Mouse (Mus musculus) embryonic stem cell, embryonic (primary cell): ENCODE measurements around the gene Camk1g.

Experiments
- CTCF ChIA-PET, 4 experiments: fragments of 300-600 bp in 2 of 4; fragments of 350-600 bp in 2 of 4; sonication (Branson Sonifier 250); formaldehyde crosslinking; loops; one replicate each; lab custom pipeline; 2022; ENCODE audit warnings: inconsistent platforms in 2 of 4; lab: Charles Lee
- POLR2A ChIA-PET, 4 experiments: fragments of 300-600 bp in 2 of 4; fragments of 350-600 bp in 2 of 4; sonication (Branson Sonifier 250); formaldehyde crosslinking; loops; one replicate each; lab custom pipeline; 2022; ENCODE audit warnings: antibody characterized with exemption in 4 of 4, inconsistent platforms in 1 of 4; lab: Charles Lee

Camk1g gene

DNA sequence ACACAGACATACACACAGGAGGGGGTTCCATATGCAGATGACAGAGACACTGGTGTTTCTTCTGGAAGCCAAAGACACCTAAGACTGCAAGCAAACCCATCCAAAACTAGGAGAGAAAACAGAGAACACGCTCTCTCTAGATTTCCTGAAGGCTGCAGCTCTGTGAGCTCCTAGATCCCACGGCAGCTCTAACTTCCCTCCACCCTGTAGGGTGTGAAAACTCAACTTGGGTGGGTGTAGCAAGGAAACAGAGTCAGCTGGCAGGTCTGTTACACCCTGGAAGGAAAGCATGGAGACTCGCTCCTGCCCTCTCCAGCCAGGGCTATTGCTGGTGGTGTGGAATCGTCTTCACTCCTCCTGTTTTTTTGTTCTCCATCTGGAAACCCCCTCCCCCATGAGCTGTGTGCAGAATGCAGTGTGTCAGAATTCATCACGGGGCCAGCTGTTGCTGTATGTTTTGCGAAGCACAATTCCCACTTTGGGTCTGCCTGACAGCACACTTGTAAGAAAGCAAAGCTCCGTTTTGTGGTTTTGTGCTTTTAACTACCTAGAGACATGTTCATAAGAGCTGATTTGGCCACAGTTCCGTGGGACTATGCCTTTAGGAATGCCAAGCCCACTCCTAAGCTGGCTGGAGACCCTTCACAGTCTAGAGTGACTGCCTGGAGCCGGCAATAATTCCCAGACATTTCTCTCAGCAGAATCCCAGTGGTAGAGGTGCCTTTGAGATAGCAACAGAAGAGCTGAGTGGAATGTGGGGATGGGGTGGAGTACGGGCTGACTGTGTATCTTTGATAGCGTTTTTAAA, 11.7 kb upstream of the Camk1g start:
- ChIA-PET CTCF (interaction anchor here (0.5 to 2.3 kb wide), 47 partner anchors 8 to 1485 kb away, joined by 3 to 21 read pairs (median 4); partner anchors contain the start of genes Camk1g (in 2 of the 4), G0s2 (in 2 of the 4) and Syt14 (in 1 of the 4)), POLR2A (interaction anchor here in 2 of 4 experiments (0.8 to 1.4 kb wide), 4 partner anchors 12 to 208 kb away, joined by 3 to 4 read pairs (median 4); partner anchors contain the start of gene Camk1g (in 1 of the 2))

DNA sequence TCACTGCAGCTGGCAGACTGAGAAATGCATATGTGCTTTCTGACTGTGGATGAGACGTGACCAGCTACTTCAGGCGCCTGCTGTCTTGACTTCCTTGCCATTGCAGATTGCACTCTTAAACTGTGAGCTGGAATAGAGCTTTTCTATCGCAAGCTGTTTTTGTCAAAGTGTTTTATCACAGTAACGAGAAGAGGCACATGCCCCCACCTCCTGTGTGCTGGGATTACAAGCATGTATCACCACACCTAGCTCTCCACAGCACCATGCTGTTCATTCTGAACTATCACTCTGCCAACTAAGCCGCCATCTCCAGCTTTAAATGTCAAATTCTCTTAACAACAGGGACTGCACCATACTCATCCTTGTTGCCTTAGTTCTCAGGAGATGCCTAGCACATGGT, 10.8 kb upstream of the Camk1g start:
- CTCF ChIA-PET: interaction anchor here in 3 of 4 experiments (0.6 to 2.3 kb wide), 5 partner anchors 17 to 722 kb away, joined by 3 to 7 read pairs (median 4); partner anchors contain the start of genes Diexf (in 1 of the 3) and G0s2 (in 1 of the 3)

DNA sequence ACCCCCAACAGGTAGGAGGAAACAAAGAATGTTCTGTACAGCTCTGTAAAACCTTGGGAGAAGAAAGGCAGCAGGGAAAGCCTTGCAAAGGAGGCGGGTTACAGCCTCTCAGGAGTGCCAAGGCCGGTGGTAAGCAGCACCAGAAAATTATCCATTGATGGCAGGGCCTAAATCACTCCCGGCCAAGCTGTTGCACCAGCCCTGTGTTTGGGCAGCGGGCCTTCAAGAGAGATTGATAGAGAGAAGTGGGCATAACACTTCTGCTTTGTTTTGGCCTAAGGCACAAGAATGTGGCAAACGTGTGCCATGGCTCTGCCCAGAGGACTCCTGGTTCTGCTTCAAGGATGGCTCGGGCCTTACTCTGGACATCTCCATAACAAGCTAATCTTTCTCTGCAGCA, 9.5 kb upstream of the Camk1g start:
- CTCF ChIA-PET: no interaction called here
- POLR2A ChIA-PET: no interaction called here

More for the DNA sequence above, 10.8 kb upstream of the Camk1g start:
- POLR2A ChIA-PET: interaction anchor here in 1 of 4 experiments (1.1 kb wide), 1 partner anchor 13 kb away, joined by 4 read pairs; no protein-coding TSS in a partner anchor

DNA sequence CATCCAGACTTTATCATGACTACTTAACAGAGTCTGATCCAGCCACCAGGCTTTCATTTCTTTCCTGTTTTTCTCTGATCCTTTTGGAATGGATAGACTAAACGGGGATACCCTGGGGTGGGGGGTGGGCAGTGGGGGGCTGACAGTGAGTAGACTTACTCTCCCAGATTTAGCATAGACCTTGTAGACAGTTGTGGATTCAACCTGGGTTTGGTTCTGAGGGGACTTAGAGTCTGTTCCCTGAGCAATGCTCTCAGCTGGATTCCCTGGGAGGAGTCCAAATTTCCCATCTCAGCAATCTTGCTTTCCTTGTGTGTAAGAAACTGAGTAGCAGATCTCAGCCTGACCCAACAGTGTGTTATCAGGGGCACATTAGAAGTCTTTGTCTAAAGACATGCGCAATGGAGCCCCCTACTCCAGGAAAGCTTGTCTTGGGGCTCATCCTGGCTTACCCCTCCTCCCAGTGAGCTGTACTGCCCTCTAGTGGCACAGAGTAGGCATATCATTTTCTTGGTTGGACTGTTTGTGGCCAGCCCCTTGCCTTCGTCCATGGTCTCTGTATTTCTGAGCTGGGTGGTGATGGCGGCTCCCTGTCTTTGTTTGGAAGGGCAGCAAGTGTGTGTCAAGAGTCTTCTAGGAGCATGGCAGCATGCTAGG, 6.5 kb upstream of the Camk1g start:
- ChIA-PET CTCF (interaction anchor here (0.5 to 2.6 kb wide), 54 partner anchors 8 to 586 kb away, joined by 3 to 18 read pairs (median 4); partner anchors contain the start of genes G0s2 (in 3 of the 4), Diexf (in 2 of the 4) and Lamb3 (in 1 of the 4)), POLR2A (interaction anchor here in 3 of 4 experiments (0.6 to 1.4 kb wide), 5 partner anchors 13 to 629 kb away, joined by 3 to 4 read pairs (median 3); partner anchors contain the start of gene Diexf (in 1 of the 3))

DNA sequence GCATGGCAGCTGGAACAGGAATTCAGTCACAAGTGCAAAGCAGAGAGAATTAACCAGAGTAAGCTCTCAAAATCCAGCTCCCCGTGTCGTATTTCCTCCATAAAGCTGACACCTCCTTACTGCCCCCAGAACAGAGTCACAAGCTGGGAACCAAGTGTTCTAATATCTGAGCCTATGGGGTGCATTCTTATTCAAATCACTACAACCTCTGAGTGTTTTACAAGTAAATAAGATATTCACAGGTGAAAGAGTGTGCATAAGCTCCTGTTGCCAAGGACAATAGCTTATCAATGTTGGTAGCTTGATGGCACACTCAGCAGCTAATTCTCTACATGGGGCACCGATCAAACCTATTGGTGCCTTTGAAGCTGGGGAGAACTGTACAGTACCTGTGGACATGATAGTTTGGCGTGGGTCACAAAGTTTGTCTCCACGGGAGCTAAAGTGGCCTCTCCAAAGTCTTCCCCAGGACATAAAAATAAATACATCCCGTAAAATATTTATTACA, 3.9 kb upstream of the Camk1g start:
- CTCF ChIA-PET: interaction anchor here in 3 of 4 experiments (0.7 to 4.6 kb wide), 11 partner anchors 9 to 130 kb away, joined by 3 to 21 read pairs (median 4); no protein-coding TSS in a partner anchor
- POLR2A ChIA-PET: interaction anchor here in 2 of 4 experiments (0.5 to 1.7 kb wide), 5 partner anchors 10 to 244 kb away, joined by 4 to 9 read pairs (median 6); partner anchors contain the start of gene Diexf (in 1 of the 2)

DNA sequence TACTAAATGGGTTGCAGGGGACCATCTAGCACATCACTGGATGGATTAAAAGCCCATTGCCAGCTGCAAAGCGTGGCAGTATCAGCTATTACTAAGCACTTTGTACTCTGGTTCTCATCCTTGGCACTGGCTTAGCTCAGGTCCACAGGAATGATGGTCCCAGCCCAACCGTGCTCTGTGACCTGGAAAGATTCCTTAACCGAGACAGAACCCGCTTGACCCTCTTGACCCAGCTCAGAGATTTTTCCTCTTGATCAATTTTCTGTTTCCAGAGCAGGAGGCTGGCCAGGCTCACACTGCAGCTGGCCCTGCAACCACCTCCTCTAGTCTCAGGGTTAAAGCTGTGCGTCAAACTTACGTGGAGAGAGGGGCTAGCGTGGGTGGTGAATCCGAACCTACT, 1.0 kb downstream of the Camk1g start:
- CTCF ChIA-PET: interaction anchor here in 3 of 4 experiments (0.9 to 2.4 kb wide), 9 partner anchors 13 to 499 kb away, joined by 3 to 9 read pairs (median 3); no protein-coding TSS in a partner anchor

DNA sequence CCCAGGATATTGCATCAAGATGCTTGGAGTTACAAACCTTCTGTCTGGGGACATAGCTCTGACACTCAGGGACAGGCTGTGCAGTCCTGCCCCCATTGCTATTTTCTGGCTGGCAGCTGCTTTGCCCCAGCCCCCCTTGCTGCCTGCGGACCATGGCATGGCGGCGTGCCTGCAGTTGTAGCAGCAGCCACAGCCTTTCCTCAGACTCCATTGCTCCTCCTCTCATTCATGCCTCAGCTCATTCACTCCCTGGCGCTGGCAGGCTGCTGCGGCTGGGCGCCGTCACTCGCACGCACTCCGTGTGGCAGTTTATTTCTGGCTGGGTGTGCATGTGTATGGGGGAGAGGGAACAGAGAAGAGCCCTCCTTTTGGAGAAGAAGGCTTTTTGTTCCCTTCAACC, 2.0 kb downstream of the Camk1g start:
- CTCF ChIA-PET: interaction anchor here (0.6 to 3.2 kb wide), 12 partner anchors 9 to 498 kb away, joined by 3 to 15 read pairs (median 3); no protein-coding TSS in a partner anchor

More for the DNA sequence above, 1.0 kb downstream of the Camk1g start:
- POLR2A ChIA-PET: interaction anchor here in 2 of 4 experiments (0.6 to 2.1 kb wide), 4 partner anchors 13 to 608 kb away, joined by 4 to 6 read pairs (median 4); no protein-coding TSS in a partner anchor

DNA sequence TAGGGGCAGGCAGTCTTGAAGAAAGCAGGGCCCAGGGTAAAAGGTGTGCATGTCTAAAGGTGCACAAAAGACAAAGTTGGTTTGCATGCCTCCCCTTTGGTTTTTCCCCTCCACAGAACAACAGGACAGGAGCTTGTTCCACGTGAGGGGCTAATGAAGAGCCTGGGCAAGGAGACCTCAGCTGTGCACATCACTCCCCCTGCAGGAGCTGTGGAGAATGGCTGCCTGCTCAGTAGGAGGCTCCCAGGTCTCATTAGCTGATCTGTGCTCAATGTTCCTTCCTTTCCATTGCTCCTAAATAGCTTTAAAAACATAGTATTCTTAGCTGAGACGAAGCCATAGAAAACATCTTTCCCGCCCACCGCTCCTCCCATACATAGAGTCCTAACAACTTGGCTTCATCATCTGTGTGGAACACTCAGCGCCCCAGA, 6.3 kb downstream of the Camk1g start:
- CTCF ChIA-PET: interaction anchor here (0.6 to 3.0 kb wide), 29 partner anchors 9 to 157 kb away, joined by 3 to 20 read pairs (median 4); partner anchors contain the start of genes G0s2 (in 1 of the 4) and Lamb3 (in 1 of the 4)
- POLR2A ChIA-PET: interaction anchor here (0.6 to 2.1 kb wide), 5 partner anchors 8 to 235 kb away, joined by 3 to 9 read pairs (median 3); no protein-coding TSS in a partner anchor

More for the DNA sequence above, 2.0 kb downstream of the Camk1g start:
- POLR2A ChIA-PET: interaction anchor here in 2 of 4 experiments (1.2 to 2.1 kb wide), 4 partner anchors 12 to 95 kb away, joined by 3 to 6 read pairs (median 4); partner anchors contain the start of gene G0s2 (in 1 of the 2)

DNA sequence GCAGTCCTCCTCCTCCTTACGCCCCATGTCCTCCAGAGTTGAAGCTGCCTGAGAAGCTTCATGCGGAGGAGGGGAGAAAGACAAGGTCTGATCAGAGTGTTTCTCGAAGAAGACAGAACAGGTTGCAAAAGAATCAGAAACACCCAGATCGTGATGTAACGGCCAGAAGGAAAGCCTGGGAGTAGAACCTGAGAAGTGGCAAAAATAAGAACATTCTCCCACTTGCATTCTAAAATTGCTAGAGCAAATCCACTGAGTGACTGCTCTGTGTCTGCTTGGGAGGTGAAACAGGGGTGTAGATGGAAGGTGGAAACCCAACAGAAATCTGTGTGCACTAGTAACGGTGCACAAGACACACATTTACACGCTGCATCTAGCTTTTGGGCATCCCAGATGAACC, 8.0 kb downstream of the Camk1g start:
- ChIA-PET POLR2A (interaction anchor here in 1 of 4 experiments (0.7 to 0.9 kb wide), 2 partner anchors 16 to 224 kb away, joined by 3 to 4 read pairs; no protein-coding TSS in a partner anchor), CTCF (interaction anchor here in 1 of 4 experiments (0.9 to 3.0 kb wide), 3 partner anchors 14 to 32 kb away, joined by 4 to 20 read pairs (median 4); no protein-coding TSS in a partner anchor)

DNA sequence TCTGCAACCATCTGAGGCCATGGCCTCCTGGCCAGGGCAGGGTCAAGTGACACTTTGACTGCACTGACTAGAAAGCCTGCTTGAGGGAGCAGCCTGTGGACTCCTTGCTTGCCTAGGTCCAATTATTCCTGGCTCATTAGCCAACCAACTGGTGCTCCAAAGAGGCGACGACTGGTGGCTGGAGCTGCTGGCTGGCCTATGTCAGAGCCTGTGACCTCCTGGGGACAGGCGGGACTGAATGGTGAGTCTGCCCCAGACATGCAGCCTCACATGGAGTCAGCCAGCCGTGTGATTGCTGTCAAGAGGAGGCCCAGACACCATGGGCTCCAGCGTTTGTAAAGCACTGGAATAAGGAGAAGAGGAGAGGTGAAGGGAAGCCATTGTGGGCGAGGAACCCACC, 8.9 kb downstream of the Camk1g start:
- POLR2A ChIA-PET: interaction anchor here in 1 of 4 experiments (0.9 kb wide), 1 partner anchor 17 kb away, joined by 4 read pairs; no protein-coding TSS in a partner anchor

DNA sequence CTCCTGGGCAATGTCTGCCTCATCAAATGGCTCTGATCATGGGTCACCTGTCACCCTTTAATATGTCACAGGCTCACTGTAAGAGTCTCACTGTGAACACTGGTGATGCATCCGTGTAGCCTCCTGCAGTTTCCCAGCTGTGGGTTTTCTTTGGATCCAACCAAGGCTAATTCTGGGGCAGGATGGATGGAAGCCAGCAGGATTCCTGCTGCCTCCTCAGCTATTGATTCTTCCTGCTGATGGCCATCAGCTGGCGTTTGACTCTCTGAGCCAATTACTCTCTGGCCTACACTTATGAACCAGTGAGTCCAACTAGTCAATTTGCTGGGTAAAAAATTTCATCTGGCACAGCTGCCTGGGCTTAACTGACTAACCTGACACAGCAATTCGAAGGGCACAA, 10.9 kb downstream of the Camk1g start:
- POLR2A ChIA-PET: no interaction called here
- CTCF ChIA-PET: interaction anchor here in 3 of 4 experiments (0.5 to 1.0 kb wide), 3 partner anchors 35 to 564 kb away, joined by 3 to 15 read pairs (median 3); no protein-coding TSS in a partner anchor

More for the DNA sequence above, 8.9 kb downstream of the Camk1g start:
- CTCF ChIA-PET: interaction anchor here in 1 of 4 experiments (3.0 kb wide), 1 partner anchor 21 kb away, joined by 20 read pairs; no protein-coding TSS in a partner anchor

DNA sequence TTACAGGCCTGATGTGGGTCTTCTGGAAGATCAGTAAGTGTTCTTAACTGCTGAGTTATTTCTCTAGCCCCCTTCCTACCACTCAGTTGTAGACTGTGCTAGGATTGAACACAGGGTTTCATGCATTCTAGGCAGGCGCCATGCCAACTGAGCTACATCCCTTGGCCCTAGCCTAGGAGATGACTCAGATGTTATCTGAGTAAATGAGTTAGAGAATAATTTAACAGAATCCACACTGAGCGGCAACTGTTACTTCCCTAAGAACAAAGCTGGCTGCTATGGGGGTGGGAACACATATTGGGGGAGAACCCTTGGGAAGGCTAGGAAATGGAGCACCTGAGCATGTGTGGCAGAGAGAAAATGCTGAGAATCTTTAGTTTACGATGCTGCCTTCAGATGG, 18.5 kb downstream of the Camk1g start:
- POLR2A ChIA-PET: no interaction called here

DNA sequence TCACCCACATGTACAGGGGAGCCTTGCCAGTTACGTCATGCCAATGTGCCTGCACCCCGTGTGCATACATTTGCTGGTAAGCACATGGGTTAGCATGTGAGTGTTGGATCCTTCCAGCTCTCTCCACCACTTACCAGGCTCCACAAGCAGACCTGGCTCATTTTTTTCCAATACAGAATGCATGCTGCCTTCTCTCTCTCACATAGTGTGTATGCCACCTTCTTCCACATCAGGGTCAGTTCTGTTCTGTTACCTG, 19.6 kb downstream of the Camk1g start:
- CTCF ChIA-PET: interaction anchor here in 1 of 4 experiments (1.1 kb wide), 1 partner anchor 26 kb away, joined by 4 read pairs; no protein-coding TSS in a partner anchor
- POLR2A ChIA-PET: interaction anchor here in 1 of 4 experiments (0.9 kb wide), 1 partner anchor 12 kb away, joined by 3 read pairs; no protein-coding TSS in a partner anchor

More for the DNA sequence above, 18.5 kb downstream of the Camk1g start:
- CTCF ChIA-PET: interaction anchor here in 2 of 4 experiments (0.8 to 1.3 kb wide), 2 partner anchors 25 to 31 kb away, joined by 3 read pairs; no protein-coding TSS in a partner anchor

DNA sequence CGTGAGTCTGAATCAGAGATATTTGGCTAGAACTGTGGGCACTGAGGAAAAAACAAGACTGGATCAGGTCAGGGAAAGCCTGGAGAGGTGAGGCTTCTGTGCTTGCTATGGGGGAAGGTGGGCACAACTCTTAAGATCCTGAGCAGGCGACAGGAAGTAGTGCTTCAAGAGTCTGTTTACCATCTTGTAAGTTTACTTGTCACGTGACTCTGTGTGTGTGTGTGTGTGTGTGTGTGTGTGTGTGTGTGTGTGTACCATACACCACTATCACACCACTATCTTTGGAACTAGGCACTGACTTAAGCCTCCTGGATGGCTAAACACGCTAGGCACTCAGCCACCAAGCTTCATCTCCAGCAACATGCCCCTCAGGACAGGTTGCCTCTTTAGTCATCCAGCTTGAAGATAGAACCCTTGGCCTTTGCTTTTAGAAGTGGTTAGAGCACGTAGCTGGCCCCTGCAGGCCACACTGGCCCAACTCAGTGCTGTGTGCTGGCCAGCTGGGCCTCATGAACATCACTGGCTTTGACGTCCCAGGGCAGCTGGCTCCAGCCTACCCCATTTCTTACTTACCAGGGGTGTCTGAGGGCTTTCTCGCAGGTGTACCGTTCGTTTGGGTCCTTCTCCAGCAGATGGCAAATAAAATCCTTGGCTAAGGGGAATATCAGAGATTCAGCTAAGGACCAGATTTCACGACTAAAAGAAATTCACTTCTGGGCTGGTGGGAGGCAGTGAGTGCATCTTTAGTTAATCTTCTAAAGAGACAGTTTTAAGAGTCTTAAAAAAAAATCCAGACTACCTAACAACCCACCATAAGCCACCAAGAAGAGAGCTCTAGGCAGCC, 20.2 kb downstream of the Camk1g start:
- ChIA-PET POLR2A (no interaction called here), CTCF (interaction anchor here in 3 of 4 experiments (0.8 to 1.1 kb wide), 3 partner anchors 14 to 27 kb away, joined by 3 to 4 read pairs (median 3); no protein-coding TSS in a partner anchor)

DNA sequence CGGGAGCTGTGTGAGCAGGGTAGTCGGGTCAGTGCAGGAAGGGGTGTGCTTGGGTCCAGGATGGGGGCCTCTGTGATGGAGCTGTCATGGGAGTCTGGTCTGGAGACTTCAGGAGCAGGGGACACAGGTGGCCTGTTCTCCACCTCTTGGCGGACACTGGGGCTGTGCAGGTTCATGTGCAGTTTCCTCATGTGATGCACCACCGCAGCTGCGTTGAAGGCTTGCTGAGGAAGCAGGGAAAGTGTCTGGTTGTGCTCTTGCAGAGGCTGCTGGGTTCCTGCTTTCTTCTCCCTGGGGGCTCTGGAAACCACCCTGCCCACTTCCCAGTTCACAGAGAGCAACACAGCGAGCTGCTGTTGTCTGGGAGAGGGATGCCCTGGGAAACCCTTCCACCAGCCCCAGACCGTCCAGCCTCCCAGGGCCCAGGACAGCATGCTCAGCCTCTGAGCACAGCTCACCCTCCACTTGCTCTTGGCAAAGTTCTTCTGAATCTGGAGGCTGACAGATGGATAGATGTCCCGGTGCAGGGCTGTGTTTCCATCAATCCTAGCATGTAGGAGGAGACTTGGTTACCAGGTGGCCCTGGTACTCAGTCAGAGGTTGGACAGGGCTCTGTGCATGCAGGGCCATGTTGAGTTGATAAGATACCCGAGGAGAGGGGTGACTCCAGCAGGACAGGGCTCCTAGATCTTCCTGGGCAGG, 21.7 kb downstream of the Camk1g start:
- ChIA-PET CTCF (interaction anchor here in 1 of 4 experiments (0.6 kb wide), 1 partner anchor 251 kb away, joined by 6 read pairs; no protein-coding TSS in a partner anchor), POLR2A (no interaction called here)

DNA sequence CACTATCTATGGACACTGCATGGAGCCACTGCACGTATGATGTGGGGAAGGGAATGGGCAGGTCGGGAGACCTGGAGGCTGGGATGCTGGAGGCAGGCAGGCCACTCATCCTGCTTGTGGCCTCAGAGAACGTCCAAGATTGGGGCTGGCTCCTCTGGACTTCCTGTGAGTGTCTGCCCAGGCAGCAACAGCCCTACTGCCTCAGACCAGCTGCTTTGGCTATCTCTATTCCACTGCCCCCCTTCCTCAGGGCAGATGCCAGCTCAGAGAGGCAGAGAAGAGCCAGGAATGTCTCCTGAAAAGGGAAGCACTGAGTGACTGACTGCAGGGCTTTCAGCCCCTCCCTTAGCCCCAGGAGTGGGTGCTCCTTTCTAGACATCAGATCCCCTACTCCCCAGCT, 23.2 kb downstream of the Camk1g start:
- ChIA-PET POLR2A (no interaction called here), CTCF (interaction anchor here in 1 of 4 experiments (1.0 kb wide), 1 partner anchor 30 kb away, joined by 4 read pairs; no protein-coding TSS in a partner anchor)
